Mouse (Mus musculus) heart, embryonic 14.5 days (tissue): Measurements from ENCODE around the gene Tbxa2r. TPM values are rescaled to one million over a fixed set of nuclear protein-coding genes. Genes with fewer than 3 reads are reported as not detected.

ENCODE experiments used
- polyA plus RNA-seq: library from polyadenylated mRNA; unstranded; fragments of >200 nt; fragmentation: Nextera tagmentation; extraction: Ambion mirVana; gene quantifications from 2 replicates; pipeline ENCODE4 v1.2.1, GENCODE M21; 2014

The Tbxa2r gene
- polyA plus RNA-seq, 1 experiment from 2014 or later, result 11.3 TPM

Other genes with a start within 250 kb of the Tbxa2r start
- 0.27 and 0.46 TPM in 2 replicates for gene Creb3l3, start 229.9 kb upstream of the Tbxa2r start, polyA plus RNA-seq
- 147 and 159 TPM in 2 replicates for gene Map2k2, start 222.8 kb upstream of the Tbxa2r start, polyA plus RNA-seq
- gene Zbtb7a, start 193.5 kb upstream of the Tbxa2r start, polyA plus RNA-seq, result 16.8 and 18.8 TPM in 2 replicates
- 33.5 and 34.0 TPM in 2 replicates for gene Pias4, start 160.8 kb upstream of the Tbxa2r start, polyA plus RNA-seq
- gene Eef2, start 152.1 kb upstream of the Tbxa2r start, polyA plus RNA-seq, result 331 and 337 TPM in 2 replicates
- gene Dapk3, start 145.7 kb upstream of the Tbxa2r start, polyA plus RNA-seq, result 41.5 and 51.0 TPM in 2 replicates
- not detected in 2 replicates for gene 4930442H23Rik, start 144.9 kb upstream of the Tbxa2r start, polyA plus RNA-seq
- 7.4 and 8.3 TPM in 2 replicates for gene Nmrk2, start 126.7 kb upstream of the Tbxa2r start, polyA plus RNA-seq
- 0.74 and 0.80 TPM in 2 replicates for gene Atcay, start 97.9 kb upstream of the Tbxa2r start, polyA plus RNA-seq
- 5.0 and 7.3 TPM in 2 replicates for gene Zfr2, start 95.6 kb upstream of the Tbxa2r start, polyA plus RNA-seq
- gene Matk, start 75.8 kb upstream of the Tbxa2r start, polyA plus RNA-seq, result 0.91 and 1.3 TPM in 2 replicates
- 274 and 298 TPM in 2 replicates for gene Mrpl54, start 61.8 kb upstream of the Tbxa2r start, polyA plus RNA-seq
- gene Apba3, start 61.8 kb upstream of the Tbxa2r start, polyA plus RNA-seq, result 38.8 and 39.8 TPM in 2 replicates
- gene Tjp3, start 37.1 kb upstream of the Tbxa2r start, polyA plus RNA-seq, result 1.8 and 2.2 TPM in 2 replicates
- 31.4 and 33.7 TPM in 2 replicates for gene Pip5k1c, start 35.8 kb upstream of the Tbxa2r start, polyA plus RNA-seq
- gene Cactin, start 7.6 kb upstream of the Tbxa2r start, polyA plus RNA-seq, result 16.6 and 16.9 TPM in 2 replicates
- gene Gipc3, start 14.5 kb downstream of the Tbxa2r start, polyA plus RNA-seq, result 0.11 TPM in 1 of 2 replicates, not detected in the other
- 94.2 and 97.0 TPM in 2 replicates for gene Hmg20b, start 21.7 kb downstream of the Tbxa2r start, polyA plus RNA-seq
- 3.7 and 6.5 TPM in 2 replicates for gene Mfsd12, start 28.8 kb downstream of the Tbxa2r start, polyA plus RNA-seq
- 0.28 and 0.38 TPM in 2 replicates for gene 4930404N11Rik, start 37.1 kb downstream of the Tbxa2r start, polyA plus RNA-seq
- 64.6 and 67.0 TPM in 2 replicates for gene Fzr1, start 49.8 kb downstream of the Tbxa2r start, polyA plus RNA-seq
- 52.6 and 53.5 TPM in 2 replicates for gene Dohh, start 55.7 kb downstream of the Tbxa2r start, polyA plus RNA-seq
- gene Gm48551, start 55.7 kb downstream of the Tbxa2r start, polyA plus RNA-seq, result 1.7 and 2.0 TPM in 2 replicates
- gene Gm48552, start 60.3 kb downstream of the Tbxa2r start, polyA plus RNA-seq, result 1.0 TPM in 2 replicates
- 3.8 and 4.7 TPM in 2 replicates for gene Smim24, start 64.3 kb downstream of the Tbxa2r start, polyA plus RNA-seq
- 45.0 and 47.0 TPM in 2 replicates for gene Nfic, start 126.9 kb downstream of the Tbxa2r start, polyA plus RNA-seq
- 0.19 TPM in 1 of 2 replicates, not detected in the other for gene Celf5, start 154.0 kb downstream of the Tbxa2r start, polyA plus RNA-seq
- 40.7 and 44.6 TPM in 2 replicates for gene Ncln, start 167.7 kb downstream of the Tbxa2r start, polyA plus RNA-seq
- 0.24 and 0.35 TPM in 2 replicates for gene S1pr4, start 171.4 kb downstream of the Tbxa2r start, polyA plus RNA-seq
- 0.74 and 0.89 TPM in 2 replicates for gene Gna15, start 195.5 kb downstream of the Tbxa2r start, polyA plus RNA-seq
- gene Gna11, start 216.5 kb downstream of the Tbxa2r start, polyA plus RNA-seq, result 54.9 and 57.4 TPM in 2 replicates
- gene Aes, start 230.8 kb downstream of the Tbxa2r start, polyA plus RNA-seq, result 367 and 598 TPM in 2 replicates
- 21.6 and 21.8 TPM in 2 replicates for gene Tle2, start 245.8 kb downstream of the Tbxa2r start, polyA plus RNA-seq